In the genomic region with DNA sequence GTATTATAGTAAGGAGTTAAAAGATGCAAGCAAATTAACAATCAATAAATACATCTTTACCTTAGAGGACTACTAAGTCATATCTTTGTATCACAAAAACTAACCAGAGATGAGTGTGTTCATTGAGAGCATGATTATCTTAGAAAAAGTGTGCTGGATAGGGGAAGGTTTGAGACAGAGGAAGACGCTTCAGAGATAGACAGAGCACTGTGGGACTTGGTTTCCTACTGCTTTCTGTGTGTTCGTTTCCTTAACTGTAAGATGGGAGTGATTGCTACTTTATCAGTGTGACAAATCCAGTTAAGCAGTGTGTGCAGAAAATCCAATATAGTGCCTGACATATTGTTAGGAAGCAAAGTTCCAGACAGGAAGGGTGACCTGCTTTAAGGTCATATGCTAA, we compare ENCODE assay signal across 10 mouse cellular contexts. TPM values are rescaled to one million over a fixed set of nuclear protein-coding genes. Genes with fewer than 3 reads are reported as not detected.
A peak's percentile ranks its signal among the peaks of the same experiment; 100 is the strongest.
DNase-seq lines count a peak whose midpoint lies in the region; ATAC-seq and TF ChIP-seq lines count a peak whose summit lies in the region.
"Had no signal": no experiment of that assay in that cellular context is flagged by ENCODE, and none has a peak within 500 bp of the region (broad histone marks: within the 10 kb centered on the region; RNA-seq: fewer than 3 reads in every experiment).

No protein-coding gene starts in this region.

- H3K9ac ChIP-seq in heart, embryonic 16.5 days (ENCODE audit: low read length): peak overlapping the region; percentile 29
- H3K9ac ChIP-seq in MEL (ENCODE audit: control insufficient read depth, low read depth, low read length, poor library complexity, severe bottlenecking): peak overlapping the region; percentile 98; the same call in 1 of the 2 replicates
- H3K9ac ChIP-seq in hindbrain, embryonic 14.5 days: peak overlapping the region; percentile 85
- no peak overlapping the region for H3K9ac ChIP-seq in midbrain, embryonic 12.5 days (replicated peaks)

- peaks cover 49% of the 10 kb centered on the region for H3K79me2 ChIP-seq in MEL (ENCODE audit: control insufficient read depth, insufficient read depth, low read length, poor library complexity)

- peak overlapping the region; percentile 97 for H3K4me3 ChIP-seq in heart, embryonic 16.5 days (ENCODE audit: low read length)
- H3K4me3 ChIP-seq in MEL (ENCODE audit: control insufficient read depth in 1 of 2, insufficient read depth in 1 of 2, low read depth in 2 of 2, low read length in 2 of 2): peak overlapping the region; percentile 98
- peak overlapping the region; percentile 68 for H3K4me3 ChIP-seq in hindbrain, embryonic 14.5 days (replicated peaks; ENCODE audit: low read length)
- peak overlapping the region; percentile 83 for H3K4me3 ChIP-seq in midbrain, embryonic 12.5 days

- no peak for TF ChIP-seq RAD21 in MEL (IDR thresholded peaks at IDR 0.05; ENCODE audit: low read depth, low read length)

- H3K9me3 ChIP-seq in heart, embryonic 16.5 days (replicated peaks; ENCODE audit: control insufficient read depth, low read length): no peaks in the 10 kb centered on the region
- no peaks in the 10 kb centered on the region for H3K9me3 ChIP-seq in MEL (replicated peaks; ENCODE audit: insufficient read depth, low read length)
- no peaks in the 10 kb centered on the region for H3K9me3 ChIP-seq in hindbrain, embryonic 14.5 days (ENCODE audit: control insufficient read depth, low read length)
- no peaks in the 10 kb centered on the region for H3K9me3 ChIP-seq in midbrain, embryonic 12.5 days

- H3K4me1 ChIP-seq in heart, embryonic 16.5 days (ENCODE audit: control insufficient read depth, insufficient read depth, low read length): peaks cover 30% of the 10 kb centered on the region
- peaks cover 4 to 19% of the 10 kb centered on the region in 2 experiments; a peak in 3 of 4 replicates for H3K4me1 ChIP-seq in MEL (ENCODE audit: control insufficient read depth in 1 of 2, insufficient read depth in 2 of 2, low read length in 2 of 2)
- peaks cover 22% of the 10 kb centered on the region for H3K4me1 ChIP-seq in hindbrain, embryonic 14.5 days (replicated peaks; ENCODE audit: control insufficient read depth, insufficient read depth, low read length)
- peaks cover 21% of the 10 kb centered on the region for H3K4me1 ChIP-seq in midbrain, embryonic 12.5 days

- no peak for TF ChIP-seq POLR2A in MEL (IDR thresholded peaks at IDR 0.05; ENCODE audit: control insufficient read depth in 1 of 2, insufficient read depth in 1 of 2, low read depth in 1 of 2, low read length in 2 of 2, poor library complexity in 1 of 2)

- intact Hi-C loops in heart, postnatal 14 days (cut with DNase I): no loop called here

- H3K27ac ChIP-seq in heart, embryonic 16.5 days (ENCODE audit: low read length): no peak overlapping the region
- H3K27ac ChIP-seq in MEL (ENCODE audit: control insufficient read depth, low read depth, low read length): no peak overlapping the region
- no peak overlapping the region for H3K27ac ChIP-seq in hindbrain, embryonic 14.5 days
- no peak overlapping the region for H3K27ac ChIP-seq in midbrain, embryonic 12.5 days (replicated peaks)

- WGBS in heart, embryonic 16.5 days: 23% methylated on average over 2 of the region's 2 CpGs
- 63% methylated on average over 2 of the region's 2 CpGs for WGBS in hindbrain, embryonic 14.5 days
- WGBS in midbrain, embryonic 12.5 days: 44% methylated on average over 2 of the region's 2 CpGs

- peak in 1 of 2 experiments; percentile 40; a peak in 1 of 4 replicates for TF ChIP-seq EP300 in MEL (IDR thresholded peaks at IDR 0.05; ENCODE audit: low read depth in 1 of 2, low read length in 2 of 2)

- DNase-seq in heart, postnatal 14 days: no peak
- peak; percentile 65 for DNase-seq in MEL (ENCODE audit: low read depth, low spot score)
- DNase-seq in hindbrain, embryonic 14.5 days (ENCODE audit: low spot score): no peak
- DNase-seq in gastrocnemius, postnatal 25 days: no peak
- DNase-seq in right cerebral cortex, postnatal 14 days: no peak
- no peak for DNase-seq in ovary, postnatal 14 days (ENCODE audit: low spot score)
- DNase-seq: layer of hippocampus, adult 9-11 months had no signal

- TF ChIP-seq CTCF in MEL (IDR thresholded peaks at IDR 0.05 in 2 of 3, conservative IDR thresholded peaks at IDR 0.05 in 1 of 3; ENCODE audit: control insufficient read depth in 1 of 3, insufficient read depth in 1 of 3, low read depth in 2 of 3, low read length in 3 of 3, poor library complexity in 1 of 3, severe bottlenecking in 1 of 3): no peak

- peak overlapping the region; percentile 88 for H3K4me2 ChIP-seq in heart, embryonic 16.5 days (ENCODE audit: low read depth, low read length)
- H3K4me2 ChIP-seq in hindbrain, embryonic 14.5 days (replicated peaks): peak overlapping the region; percentile 88
- peak overlapping the region; percentile 79 for H3K4me2 ChIP-seq in midbrain, embryonic 12.5 days (replicated peaks)

- no peak for ATAC-seq in heart, embryonic 16.5 days (replicated peaks; ENCODE audit: extremely low read depth, insufficient read depth, low FRiP score)
- ATAC-seq in hindbrain, embryonic 14.5 days (ENCODE audit: low FRiP score): no peak
- ATAC-seq in midbrain, embryonic 12.5 days (ENCODE audit: low FRiP score, low read depth): no peak
- ATAC-seq: Patski had no signal

- H3K36me3 ChIP-seq in heart, embryonic 16.5 days (ENCODE audit: control insufficient read depth, insufficient read depth): no peaks in the 10 kb centered on the region
- H3K36me3 ChIP-seq in MEL (ENCODE audit: control insufficient read depth in 1 of 2, insufficient read depth in 2 of 2, low read length in 2 of 2): peaks cover 2 to 38% of the 10 kb centered on the region in 2 experiments; a peak in 3 of 4 replicates
- no peaks in the 10 kb centered on the region for H3K36me3 ChIP-seq in hindbrain, embryonic 14.5 days (replicated peaks; ENCODE audit: control insufficient read depth, insufficient read depth)
- no peaks in the 10 kb centered on the region for H3K36me3 ChIP-seq in midbrain, embryonic 12.5 days

- H3K27me3 ChIP-seq in heart, embryonic 16.5 days (ENCODE audit: control insufficient read depth, insufficient read depth, low read length): no peaks in the 10 kb centered on the region
- H3K27me3 ChIP-seq in MEL (ENCODE audit: control insufficient read depth in 1 of 2, insufficient read depth in 2 of 2, low read length in 2 of 2): no peaks in the 10 kb centered on the region
- no peaks in the 10 kb centered on the region for H3K27me3 ChIP-seq in hindbrain, embryonic 14.5 days (ENCODE audit: control insufficient read depth, insufficient read depth, low read length)
- H3K27me3 ChIP-seq in midbrain, embryonic 12.5 days: no peaks in the 10 kb centered on the region
- H3K27me3 ChIP-seq: Patski had no signal

TF ChIP-seq in MEL, 35 proteins besides CTCF, POLR2A, EP300 and RAD21:
- TF ChIP-seq SMC3 (IDR thresholded peaks at IDR 0.05; ENCODE audit: low read depth, low read length): no peak
- no peak for TF ChIP-seq CHD1 (IDR thresholded peaks at IDR 0.05; ENCODE audit: low read depth, low read length)
- TF ChIP-seq ETS1 (IDR thresholded peaks at IDR 0.05; ENCODE audit: low read depth, low read length): no peak
- TF ChIP-seq TBP (IDR thresholded peaks at IDR 0.05; ENCODE audit: low read depth, low read length): no peak
- TF ChIP-seq BHLHE40 (IDR thresholded peaks at IDR 0.05; ENCODE audit: borderline replicate concordance, low read depth, low read length): no peak
- TF ChIP-seq MAFK (IDR thresholded peaks at IDR 0.05; ENCODE audit: borderline replicate concordance, low read depth, low read length): no peak
- TF ChIP-seq ZMIZ1 (IDR thresholded peaks at IDR 0.05; ENCODE audit: low read depth, low read length): no peak
- TF ChIP-seq SIN3A (IDR thresholded peaks at IDR 0.05; ENCODE audit: low read length): 0 out of 2 replicates have a peak, but pooled peaks have one; percentile 12
- peak; percentile 55 for TF ChIP-seq GATA1 (IDR thresholded peaks at IDR 0.05; ENCODE audit: low read depth, low read length)
- TF ChIP-seq POLR2AphosphoS5 (IDR thresholded peaks at IDR 0.05; ENCODE audit: borderline replicate concordance, low read depth, low read length): no peak

RNA-seq across cellular contexts. Expression of a gene that starts 1.3 kb away (rescaled TPM):
- polyA plus RNA-seq in heart, embryonic 16.5 days (2015; fragmentation: Nextera tagmentation; extraction: Ambion mirVana): 26.6 and 31.2 TPM in 2 replicates
- 10 to 100 TPM; 46.2 to 47.0 TPM for total RNA-seq in heart, postnatal 14 days (2021)
- 31.2 and 35.8 TPM in 2 replicates for total RNA-seq in MEL (2012; rRNA removed)
- polyA plus RNA-seq in MEL (2012; ENCODE audit: insufficient read depth in 1 of 2, insufficient read length in 2 of 2, low read depth in 1 of 2, low replicate concordance in 2 of 2, missing spikeins in 1 of 2): 10 to 100 TPM in 1 of 2 experiments, not detected in 1; 54.2 TPM
- polyA plus RNA-seq in hindbrain, embryonic 14.5 days (2014; fragmentation: Nextera tagmentation; extraction: Ambion mirVana): 31.7 and 37.4 TPM in 2 replicates
- 47.3 and 52.3 TPM in 2 replicates for polyA plus RNA-seq in midbrain, embryonic 12.5 days (2016; fragmentation: Nextera tagmentation; extraction: Ambion mirVana)
- 10 to 100 TPM; 29.6 to 33.9 TPM for total RNA-seq in gastrocnemius, postnatal 25 days (2021)
